Mouse (Mus musculus) hindbrain, embryonic 15.5 days (tissue): ENCODE results near the gene Ngef. TPM values are rescaled to one million over a fixed set of nuclear protein-coding genes. Genes with fewer than 3 reads are reported as not detected.

Experiments
- polyA plus RNA-seq: library from polyadenylated mRNA; unstranded; fragments of >200 nt; fragmentation: Nextera tagmentation; extraction: Ambion mirVana; gene quantifications from 2 replicates; pipeline ENCODE4 v1.2.1, GENCODE M21; 2015

Ngef gene
- polyA plus RNA-seq, 1 experiment from 2014 or later: 27.7 TPM

Other genes starting within 250 kb of the Ngef start
- 62.1 and 70.2 TPM in 2 replicates for gene Gigyf2, start 246.9 kb downstream of the Ngef start, polyA plus RNA-seq
- 16.0 and 17.9 TPM in 2 replicates for gene Kcnj13, start 179.1 kb downstream of the Ngef start, polyA plus RNA-seq
- gene Snorc, start 103.6 kb downstream of the Ngef start, polyA plus RNA-seq: 0.84 and 1.4 TPM in 2 replicates
- 0.43 and 0.73 TPM in 2 replicates for gene Neu2, start 64.0 kb downstream of the Ngef start, polyA plus RNA-seq
- 4.1 and 4.7 TPM in 2 replicates for gene Inpp5d, start 46.4 kb upstream of the Ngef start, polyA plus RNA-seq
- gene Atg16l1, start 182.0 kb upstream of the Ngef start, polyA plus RNA-seq: 71.4 and 73.9 TPM in 2 replicates
- gene Sag, start 229.8 kb upstream of the Ngef start, polyA plus RNA-seq: 1.7 and 2.3 TPM in 2 replicates